Mouse (Mus musculus) embryonic fibroblast, embryonic 13.5 days (primary cell): ENCODE results near the gene Fermt3. TPM values are rescaled to one million over a fixed set of nuclear protein-coding genes. Genes with fewer than 3 reads are reported as not detected.
A peak's percentile ranks its signal among the peaks of the same experiment; 100 is the strongest.
"Not testable (repeated sequence)": the region's sequence is repeated elsewhere in the genome, so short reads cannot be mapped to it uniquely, and the experiment has no call there.

Source experiments
- H3K27ac ChIP-seq: 2 replicates; pipeline ENCODE4 v1.5.1; 2012; ENCODE audit warnings: low read length, control low read depth, inconsistent platforms; ENCODE audit not compliant: insufficient read depth
- H3K4me1 ChIP-seq: 2 replicates; pipeline ENCODE4 v1.6.1; 2011; ENCODE audit warnings: low read length; ENCODE audit not compliant: control insufficient read depth, insufficient read depth
- H3K4me3 ChIP-seq: 2 replicates; pipeline ENCODE4 v1.5.1; 2011; ENCODE audit warnings: mild to moderate bottlenecking, control low read depth, low read length; ENCODE audit not compliant: insufficient read depth
- CTCF ChIP-seq: IDR thresholded peaks from 2 replicates; pipeline ENCODE4 v1.5.1; 2011; ENCODE audit warnings: mild to moderate bottlenecking, control low read depth, low read length, moderate library complexity, borderline replicate concordance; ENCODE audit not compliant: insufficient read depth
- POLR2A ChIP-seq: IDR thresholded peaks from 2 replicates; pipeline ENCODE4 v1.6.1; 2011; ENCODE audit warnings: low read depth, mild to moderate bottlenecking, control low read depth, low read length, moderate library complexity
- polyA plus RNA-seq: library from polyadenylated mRNA; stranded (reverse); fragments of >200 nt; gene quantifications from 2 replicates; pipeline ENCODE4 v1.2.4, GENCODE M21; 2011; ENCODE audit warnings: low read depth; ENCODE audit not compliant: missing spikeins, insufficient read length

Gene Fermt3
- polyA plus RNA-seq, 1 experiment: 1.3 TPM

DNA sequence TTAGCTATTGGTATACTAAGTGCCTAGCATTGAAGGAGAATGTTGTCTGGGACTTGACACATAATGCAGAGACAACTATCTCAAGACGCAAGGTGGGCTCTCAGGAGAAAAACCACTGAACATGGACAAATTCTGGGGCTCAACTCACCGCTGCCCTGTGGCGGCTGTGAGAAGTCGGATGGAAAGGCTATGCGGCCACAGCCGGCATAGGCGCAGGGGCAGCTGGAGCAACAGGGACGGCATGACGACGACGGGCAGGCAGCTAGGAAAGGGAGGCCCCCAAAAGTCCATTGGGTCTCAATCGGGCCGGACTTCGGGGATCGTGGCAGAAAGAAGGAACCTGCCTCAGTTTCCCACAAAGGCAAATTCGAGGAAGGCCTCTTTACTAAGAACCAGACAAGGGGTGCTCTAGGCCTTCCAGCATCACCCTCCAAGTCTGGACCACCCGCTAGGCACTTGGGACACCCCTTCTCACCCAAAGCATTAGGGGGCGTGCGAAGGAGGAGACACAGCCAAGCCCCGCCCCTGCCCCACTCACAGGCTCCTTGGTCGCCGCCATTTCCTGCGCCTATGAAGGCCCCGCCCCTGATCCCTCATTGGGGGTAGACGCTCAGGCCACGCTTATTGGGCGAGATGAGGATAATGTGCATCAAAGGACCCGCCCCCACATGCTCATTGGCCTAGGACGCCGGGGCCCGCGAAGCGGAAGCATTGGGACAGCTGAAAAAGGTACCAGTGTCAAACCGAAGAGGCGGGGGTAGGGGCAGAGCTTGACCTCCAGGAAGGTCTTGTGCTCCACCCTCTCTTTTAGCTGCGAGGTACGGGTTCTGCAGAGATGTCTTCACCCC, 27.0 kb downstream of the Fermt3 start, which contains the start of gene Dnajc4:
Gene Dnajc4 (minus strand): TSS at position 562 of the 848 bp plus-strand sequence.
- H3K4me1 ChIP-seq: no peaks in the 10 kb centered on the region; the same call in 1 of the 2 replicates
- no peak within 1 kb of the TSS for H3K27ac ChIP-seq
- TF ChIP-seq POLR2A (peak; percentile 18), CTCF (no peak)
- peak within 1 kb of the TSS; percentile 63 for H3K4me3 ChIP-seq

- not testable (repeated sequence) for H3K27ac ChIP-seq, H3K4me3 ChIP-seq, H3K4me1 ChIP-seq
These were observed 28.1 kb downstream of the Fermt3 start for GRCm38 (mm10) chr19:6991166-6991565.

GRCm38 (mm10) chr19:6990712-6991111, 28.6 kb downstream of the Fermt3 start:
- no peak for TF ChIP-seq POLR2A
- TF ChIP-seq CTCF: no peak
- Histone ChIP-seq H3K4me1 (peaks cover 4% of the 10 kb centered on the region; the same call in 1 of the 2 replicates), H3K27ac (no peak overlapping the region), H3K4me3 (no peak overlapping the region)

GRCm38 (mm10) chr19:6989251-6989650, 30.0 kb downstream of the Fermt3 start:
- TF ChIP-seq POLR2A: no peak
- TF ChIP-seq CTCF: no peak
- Histone ChIP-seq H3K27ac (no peak overlapping the region), H3K4me3 (no peak overlapping the region), H3K4me1 (peaks cover 4% of the 10 kb centered on the region; the same call in 1 of the 2 replicates)

DNA sequence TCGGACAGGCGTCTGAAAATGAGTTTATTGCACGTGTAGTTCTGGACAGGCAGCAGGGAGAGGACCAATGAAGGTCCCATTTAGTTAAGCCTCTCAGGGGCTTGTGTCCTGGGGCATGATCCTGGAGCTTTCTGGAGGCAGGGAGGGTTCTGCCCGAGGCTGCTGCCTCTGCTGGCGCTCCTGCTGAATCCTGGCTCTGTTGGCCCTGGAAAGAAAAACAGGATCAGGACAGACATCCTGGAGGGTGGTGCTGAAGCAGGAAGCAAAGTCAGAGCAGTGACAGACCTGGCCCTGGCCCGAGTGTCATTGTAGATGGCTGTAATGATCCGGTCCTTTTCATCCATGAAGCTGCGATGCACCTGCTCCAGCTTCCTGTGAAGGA, 31.4 kb downstream of the Fermt3 start:
- H3K4me3 ChIP-seq: peak overlapping the region; percentile 57
- no peak overlapping the region for H3K27ac ChIP-seq
- TF ChIP-seq CTCF: no peak
- no peak; the same call in 1 of the 2 replicates for TF ChIP-seq POLR2A
- H3K4me1 ChIP-seq: peaks cover 4% of the 10 kb centered on the region; the same call in 1 of the 2 replicates

DNA sequence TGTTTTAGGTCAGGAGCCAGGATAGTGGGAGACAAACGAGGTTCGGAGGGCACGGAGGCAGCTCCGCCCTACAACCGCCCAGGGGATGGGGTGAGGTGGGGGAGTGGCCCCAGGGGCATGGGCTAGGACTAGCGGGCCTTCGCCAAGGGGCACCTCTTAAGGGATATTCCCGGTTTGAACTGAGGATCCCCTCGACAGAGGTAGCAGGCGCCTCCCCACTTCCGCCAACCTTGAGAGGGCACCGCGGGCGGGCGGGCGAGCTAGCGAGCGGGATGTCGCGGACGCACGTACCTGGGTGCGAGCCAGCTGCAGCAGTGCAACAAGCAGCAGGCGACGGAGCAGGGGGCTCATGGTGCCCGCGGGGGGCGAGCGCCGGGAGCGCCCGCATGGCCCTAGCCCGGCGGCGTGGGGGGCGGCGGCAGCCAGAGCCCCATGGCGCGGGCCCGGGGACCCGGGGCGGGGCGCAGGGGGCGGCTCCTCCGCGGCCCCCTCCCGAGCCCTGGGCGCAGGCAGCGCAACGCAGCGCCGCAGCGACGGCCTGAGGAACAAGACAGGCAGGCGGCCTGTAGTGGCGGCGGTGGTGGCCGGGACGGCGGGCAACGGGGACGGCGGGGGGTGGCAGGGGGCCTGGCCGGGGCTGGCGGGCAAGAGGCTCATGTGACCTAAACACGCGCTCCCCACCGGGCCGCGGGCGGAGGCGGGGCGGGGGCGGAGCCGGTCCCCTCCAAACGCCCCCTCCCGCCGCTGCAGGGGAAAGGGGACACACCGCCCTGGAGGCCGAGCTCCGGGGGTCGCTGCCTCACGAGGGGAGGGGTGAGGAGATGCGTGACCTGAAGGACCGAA, 32.0 kb downstream of the Fermt3 start, which contains the start of gene Vegfb:
Gene Vegfb (minus strand): TSS at position 591 of the 843 bp plus-strand sequence.
- 0 out of 2 replicates have a peak, but pooled peaks cover 4% of the 10 kb centered on the region for H3K4me1 ChIP-seq
- peak within 1 kb of the TSS; percentile 57 for H3K4me3 ChIP-seq
- TF ChIP-seq CTCF (no peak), POLR2A (peak; percentile 26)
- H3K27ac ChIP-seq: peak within 1 kb of the TSS; percentile 28; the same call in 1 of the 2 replicates

- Histone ChIP-seq H3K4me3 (peak overlapping the region; percentile 57), H3K27ac (no peak overlapping the region; the same call in 1 of the 2 replicates), H3K4me1 (peaks cover 4% of the 10 kb centered on the region; the same call in 1 of the 2 replicates)
- no peak for TF ChIP-seq CTCF
These were observed 33.1 kb downstream of the Fermt3 start for GRCm38 (mm10) chr19:6985951-6986708.

DNA sequence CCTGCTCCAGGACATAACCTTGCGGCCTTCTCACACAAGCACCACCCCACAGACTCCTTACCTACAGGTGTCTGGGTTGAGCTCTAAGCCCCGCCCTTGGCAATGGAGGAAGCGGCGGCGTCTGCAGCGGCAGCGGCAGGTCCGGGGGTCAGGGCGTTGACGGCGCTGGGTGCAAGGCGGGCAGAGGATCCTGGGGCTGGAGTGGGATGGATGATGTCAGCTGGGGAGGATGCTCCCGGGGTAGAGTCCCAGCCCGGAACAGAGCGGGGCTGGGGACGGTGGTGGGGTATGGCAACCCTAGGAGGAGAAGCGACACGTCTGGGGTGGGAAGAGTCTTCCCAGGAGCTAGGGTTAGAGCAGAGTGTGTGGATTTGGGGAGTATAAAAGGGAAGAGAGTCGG, 34.0 kb downstream of the Fermt3 start:
- H3K4me3 ChIP-seq: no peak overlapping the region
- TF ChIP-seq POLR2A (no peak), CTCF (no peak)
- H3K27ac ChIP-seq: no peak overlapping the region
- peaks cover 4% of the 10 kb centered on the region; the same call in 1 of the 2 replicates for H3K4me1 ChIP-seq

DNA sequence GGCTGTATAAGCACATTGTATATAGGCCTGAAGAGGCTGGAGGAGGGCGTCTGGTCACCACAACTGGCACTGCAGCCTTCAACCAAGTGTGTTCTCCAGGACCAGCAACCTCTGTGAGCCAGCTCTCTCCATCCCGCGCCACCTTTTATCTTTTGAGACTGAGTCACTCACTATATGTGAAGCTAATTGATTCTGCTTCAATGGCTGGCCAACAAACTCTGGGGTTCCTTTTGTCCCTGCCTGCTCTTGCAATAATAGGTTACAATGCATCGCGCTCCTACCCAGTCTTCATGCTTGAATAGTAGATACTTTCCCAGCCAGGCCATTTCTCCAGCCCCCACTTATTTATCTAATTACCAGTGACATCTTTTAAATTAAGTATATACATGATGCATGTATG, 35.6 kb downstream of the Fermt3 start:
- TF ChIP-seq POLR2A (no peak), CTCF (no peak)
- no peak overlapping the region for H3K4me3 ChIP-seq
- peaks cover 7% of the 10 kb centered on the region for H3K4me1 ChIP-seq
- H3K27ac ChIP-seq: no peak overlapping the region
